Mouse (Mus musculus): ENCODE results near the gene Npnt.

DNA sequence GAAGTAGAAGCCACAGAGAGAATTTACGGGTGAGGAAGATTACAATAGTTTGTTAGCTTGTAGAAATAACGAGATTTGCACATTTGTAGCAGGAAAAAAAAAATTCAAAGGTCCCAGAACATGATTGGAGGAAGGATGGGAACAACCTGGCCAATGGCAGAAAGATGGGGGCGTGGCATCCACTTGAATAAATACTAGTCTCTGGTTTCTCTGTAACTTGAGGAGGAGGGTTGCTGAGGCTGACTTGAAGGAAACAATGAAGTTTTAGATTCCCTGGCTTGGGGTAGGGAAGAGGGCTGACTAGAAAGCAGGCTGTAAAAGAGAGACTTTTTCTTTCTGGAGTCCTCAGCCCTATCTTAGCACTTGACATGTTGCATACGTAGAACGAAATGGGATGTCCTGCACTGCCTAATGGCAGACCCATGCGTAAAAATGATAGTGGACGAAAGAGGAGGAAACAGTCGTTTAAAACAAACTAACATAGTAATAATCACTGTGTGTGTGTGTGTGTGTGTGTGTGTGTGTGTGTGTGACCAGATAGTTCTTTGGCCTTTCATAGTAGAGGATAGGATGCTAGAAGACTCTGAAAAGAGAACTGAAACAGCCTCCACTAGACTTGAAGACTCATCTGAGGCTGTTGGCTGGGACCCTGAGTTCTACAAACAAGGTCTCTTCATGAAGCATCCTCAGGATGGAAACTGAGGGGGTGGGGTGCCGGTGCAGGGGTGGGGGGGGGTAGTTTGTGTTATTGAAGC, 94.5 kb downstream of the Npnt start:
- TF ChIP-seq CTCF (IDR thresholded peaks at IDR 0.05; ENCODE audit: extremely low read depth, insufficient read depth, low read length) (no peak), POLR2A (IDR thresholded peaks at IDR 0.05; ENCODE audit: extremely low read depth, insufficient read depth, low read length) (no peak)

Data from cortical plate, adult 2 months (tissue).